Mouse (Mus musculus) CD4-positive, CD25-positive, alpha-beta regulatory T cell, adult 9 weeks (primary cell): ENCODE results near the gene Ccdc66. TPM values are rescaled to one million over a fixed set of nuclear protein-coding genes. Genes with fewer than 3 reads are reported as not detected.

Experiments
- polyA plus RNA-seq: library from polyadenylated mRNA; unstranded; fragments of 100-300 nt; shearing (Covaris generic); gene quantifications from one replicate; pipeline ENCODE4 v1.2.1, GENCODE M21; 2017

Gene Ccdc66
- polyA plus RNA-seq = 22.8 TPM

DNA sequence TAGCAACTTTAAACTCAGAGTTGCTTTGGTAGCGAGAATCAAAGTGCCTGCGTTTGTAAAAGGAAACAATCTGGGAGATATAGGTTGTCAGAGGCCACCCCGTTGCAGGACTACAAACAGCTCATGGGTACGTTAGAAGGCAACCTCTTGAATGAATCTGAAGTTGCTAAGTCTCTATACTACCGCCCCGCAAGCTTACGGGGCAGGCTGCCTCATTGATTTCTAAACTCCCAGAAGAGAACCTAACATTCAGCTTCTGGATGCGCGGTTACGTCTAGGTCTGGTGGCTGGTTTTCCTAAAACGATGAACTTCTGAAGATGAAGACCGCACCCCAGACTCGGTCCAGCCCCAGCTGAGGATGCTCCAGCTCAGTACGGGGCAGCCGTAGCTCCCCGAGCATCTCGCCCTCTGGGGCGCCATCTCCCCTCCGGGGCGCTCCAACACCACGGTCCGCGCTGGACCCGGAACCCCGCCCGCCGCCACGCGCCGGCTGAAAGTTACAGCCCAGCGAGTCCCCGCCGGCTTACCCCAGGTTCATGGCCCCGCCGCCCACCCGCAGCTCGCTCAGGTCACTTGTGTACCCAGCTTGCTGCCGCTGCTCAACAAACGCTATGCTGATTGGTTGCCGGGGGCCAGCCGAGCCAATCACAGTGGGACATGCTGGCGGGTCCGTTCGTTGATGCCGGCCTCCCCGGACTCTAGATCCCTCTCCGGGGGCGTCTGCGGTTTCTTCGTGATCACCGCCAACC lies at the start of gene Ccdc66:
Ccdc66 (minus strand) TSS at position 567 of the 750 bp plus-strand sequence.

Other genes with a start within 250 kb of the Ccdc66 start
- 17.5 TPM for gene Fam208a, start 79.6 kb downstream of the Ccdc66 start, polyA plus RNA-seq
- not detected for gene Erc2, start 114.0 kb upstream of the Ccdc66 start, polyA plus RNA-seq